Mouse (Mus musculus) midbrain, embryonic 11.5 days (tissue): Measurements from ENCODE around the gene Add1. TPM values are rescaled to one million over a fixed set of nuclear protein-coding genes. Genes with fewer than 3 reads are reported as not detected.

Experiments used
- ATAC-seq: fragments of 200-750 bp; cut with Nextera tagmentation; 2 replicates; pipeline ENCODE4 v1.8.0; 2017; ENCODE audit warnings: moderate TSS enrichment, moderate library complexity; ENCODE audit not compliant: low FRiP score
- DNase-seq: peaks from one replicate; pipeline ENCODE4 v3.0.0; 2015; ENCODE audit warnings: low spot score; ENCODE audit errors: missing footprints
- H3K27ac ChIP-seq: fragments of 300-500 bp; sonication (generic); 2 replicates; pipeline ENCODE4 v1.5.1; 2014; ENCODE audit warnings: low read depth, low read length
- H3K27me3 ChIP-seq: fragments of 300-500 bp; sonication (generic); 2 replicates; pipeline ENCODE4 v1.6.1; 2014; ENCODE audit warnings: mild to moderate bottlenecking, low read length, moderate library complexity, mixed read lengths; ENCODE audit not compliant: control insufficient read depth, insufficient read depth
- H3K36me3 ChIP-seq: fragments of 300-500 bp; sonication (generic); 2 replicates; pipeline ENCODE4 v1.6.1; 2014; ENCODE audit warnings: mild to moderate bottlenecking, low read length, moderate library complexity, mixed read lengths; ENCODE audit not compliant: control insufficient read depth, insufficient read depth
- H3K4me1 ChIP-seq: fragments of 300-500 bp; sonication (generic); 2 replicates; pipeline ENCODE4 v1.6.1; 2014; ENCODE audit warnings: low read length; ENCODE audit not compliant: control insufficient read depth, insufficient read depth
- H3K4me2 ChIP-seq: fragments of 300-500 bp; sonication (generic); 2 replicates; pipeline ENCODE4 v1.6.1; 2014; ENCODE audit warnings: mild to moderate bottlenecking, moderate library complexity
- H3K4me3 ChIP-seq: fragments of 300-500 bp; sonication (generic); 2 replicates; pipeline ENCODE4 v1.5.1; 2014; ENCODE audit warnings: low read depth, low read length
- H3K9ac ChIP-seq: fragments of 300-500 bp; sonication (generic); 2 replicates; pipeline ENCODE4 v1.6.1; 2014; ENCODE audit warnings: low read length
- H3K9me3 ChIP-seq: fragments of 300-500 bp; sonication (generic); 2 replicates; pipeline ENCODE4 v1.6.1; 2016; ENCODE audit warnings: low read length; ENCODE audit not compliant: control insufficient read depth
- WGBS: fragments of 180-500 bp; shearing (Covaris S2); extraction: QIAGEN DNeasy Blood & Tissue Kit; methylation state at CpG from one replicate; pipeline ENCODE4 v1.1.7; 2014; 5-methylcytosine and 5-hydroxymethylcytosine counted together
- polyA plus RNA-seq: library from polyadenylated mRNA; unstranded; fragments of >200 nt; fragmentation: Nextera tagmentation; extraction: Ambion mirVana; gene quantifications from 2 replicates; pipeline ENCODE4 v1.2.1, GENCODE M21; 2014

Add1 gene
- polyA plus RNA-seq, 1 experiment from 2014 or later: 160 TPM

GRCm38 (mm10) chr5:34609966-34610365 is 36.5 kb downstream of the Add1 start:
- no peak for ATAC-seq
- Histone ChIP-seq H3K36me3 (peaks cover 17% of the 10 kb centered on the region), H3K4me2 (no peak overlapping the region), H3K9ac (no peak overlapping the region), H3K4me3 (no peak overlapping the region), H3K9me3 (no peaks in the 10 kb centered on the region), H3K27ac (no peak overlapping the region), H3K27me3 (no peaks in the 10 kb centered on the region), H3K4me1 (no peaks in the 10 kb centered on the region)
- DNase-seq: no peak
- 95% methylated on average over 4 of the region's 4 CpGs for WGBS

- no peak overlapping the region for H3K4me2 ChIP-seq
- H3K4me3 ChIP-seq: no peak overlapping the region
- no peak for DNase-seq
- peaks cover 20% of the 10 kb centered on the region for H3K36me3 ChIP-seq
- no peaks in the 10 kb centered on the region for H3K27me3 ChIP-seq
- ATAC-seq: no peak
- H3K9ac ChIP-seq: no peak overlapping the region
- H3K27ac ChIP-seq: no peak overlapping the region
- WGBS: 93% methylated on average over 2 of the region's 2 CpGs
- H3K9me3 ChIP-seq: no peaks in the 10 kb centered on the region
- H3K4me1 ChIP-seq: peaks cover 11% of the 10 kb centered on the region
These were observed 59.5 kb downstream of the Add1 start for GRCm38 (mm10) chr5:34632996-34633395.

GRCm38 (mm10) chr5:34633641-34634040 is 60.2 kb downstream of the Add1 start:
- Histone ChIP-seq H3K36me3 (peaks cover 21% of the 10 kb centered on the region), H3K9me3 (no peaks in the 10 kb centered on the region), H3K9ac (no peak overlapping the region), H3K4me3 (no peak overlapping the region), H3K27me3 (no peaks in the 10 kb centered on the region), H3K27ac (no peak overlapping the region), H3K4me1 (peaks cover 11% of the 10 kb centered on the region), H3K4me2 (no peak overlapping the region)
- 82% methylated on average over 4 of the region's 4 CpGs for WGBS
- DNase-seq (no peak), ATAC-seq (no peak)

GRCm38 (mm10) chr5:34634746-34635400 is 61.4 kb downstream of the Add1 start:
- Histone ChIP-seq H3K9me3 (no peaks in the 10 kb centered on the region), H3K4me3 (no peak overlapping the region), H3K27ac (no peak overlapping the region), H3K4me2 (no peak overlapping the region), H3K36me3 (peaks cover 21% of the 10 kb centered on the region), H3K27me3 (no peaks in the 10 kb centered on the region), H3K9ac (no peak overlapping the region), H3K4me1 (peaks cover 11% of the 10 kb centered on the region)
- WGBS: 93% methylated on average over 13 of the region's 13 CpGs
- ATAC-seq (no peak), DNase-seq (no peak)

GRCm38 (mm10) chr5:34635665-34636192 is 62.3 kb downstream of the Add1 start:
- H3K4me2 ChIP-seq: peak overlapping the region; percentile 90
- ATAC-seq: no peak
- H3K36me3 ChIP-seq: peaks cover 17% of the 10 kb centered on the region
- peak; percentile 89 for DNase-seq
- WGBS: 63% methylated on average over 10 of the region's 10 CpGs
- H3K9ac ChIP-seq: no peak overlapping the region
- no peaks in the 10 kb centered on the region for H3K27me3 ChIP-seq
- peak overlapping the region; percentile 49 for H3K4me3 ChIP-seq
- H3K4me1 ChIP-seq: peaks cover 11% of the 10 kb centered on the region
- H3K9me3 ChIP-seq: no peaks in the 10 kb centered on the region
- H3K27ac ChIP-seq: no peak overlapping the region

GRCm38 (mm10) chr5:34636481-34637287 is 63.2 kb downstream of the Add1 start, which contains the start of gene Mfsd10:
Gene Mfsd10 (minus strand): TSS chr5:34637212.
- peaks cover 12% of the 10 kb centered on the region; the same call in 1 of the 2 replicates for H3K36me3 ChIP-seq
- peak within 1 kb of the TSS; percentile 55 for H3K9ac ChIP-seq
- H3K4me1 ChIP-seq: peaks cover 11% of the 10 kb centered on the region
- WGBS: under 1% methylated on average over 47 of the region's 48 CpGs
- H3K4me3 ChIP-seq: peak within 1 kb of the TSS; percentile 49
- ATAC-seq (peak; percentile 88), DNase-seq (peak; percentile 95)
- no peaks in the 10 kb centered on the region for H3K9me3 ChIP-seq
- peak within 1 kb of the TSS; percentile 22; the same call in 1 of the 2 replicates for H3K27ac ChIP-seq
- no peaks in the 10 kb centered on the region for H3K27me3 ChIP-seq
- H3K4me2 ChIP-seq: peak within 1 kb of the TSS; percentile 90

- DNase-seq: no peak
- 83% methylated on average over 7 of the region's 7 CpGs for WGBS
- H3K27ac ChIP-seq: no peak overlapping the region
- peaks cover 11% of the 10 kb centered on the region for H3K4me1 ChIP-seq
- no peaks in the 10 kb centered on the region for H3K27me3 ChIP-seq
- no peak for ATAC-seq
- peak overlapping the region; percentile 55; the same call in 1 of the 2 replicates for H3K9ac ChIP-seq
- H3K4me3 ChIP-seq: no peak overlapping the region
- peaks cover 12% of the 10 kb centered on the region; the same call in 1 of the 2 replicates for H3K36me3 ChIP-seq
- no peaks in the 10 kb centered on the region for H3K9me3 ChIP-seq
- H3K4me2 ChIP-seq: no peak overlapping the region
These were observed 64.2 kb downstream of the Add1 start for GRCm38 (mm10) chr5:34637591-34638156.

GRCm38 (mm10) chr5:34641991-34642390 is 68.5 kb downstream of the Add1 start:
- 89% methylated on average over 3 of the region's 3 CpGs for WGBS

More at GRCm38 (mm10) chr5:34641991-34642390, 68.5 kb downstream of the Add1 start:
- DNase-seq: no peak
- no peaks in the 10 kb centered on the region for H3K9me3 ChIP-seq
- H3K27me3 ChIP-seq: no peaks in the 10 kb centered on the region
- peaks cover 4% of the 10 kb centered on the region; the same call in 1 of the 2 replicates for H3K4me1 ChIP-seq
- H3K4me2 ChIP-seq: no peak overlapping the region
- no peak overlapping the region for H3K4me3 ChIP-seq
- ATAC-seq: no peak
- no peak overlapping the region for H3K27ac ChIP-seq
- no peak overlapping the region for H3K9ac ChIP-seq
- peaks cover 12% of the 10 kb centered on the region for H3K36me3 ChIP-seq
